Mouse (Mus musculus) intestine, embryonic 14.5 days (tissue): Measurements from ENCODE around the gene Cdc20b. TPM values are rescaled to one million over a fixed set of nuclear protein-coding genes. Genes with fewer than 3 reads are reported as not detected.
A peak's percentile ranks its signal among the peaks of the same experiment; 100 is the strongest.

Experiments used
- ATAC-seq: fragments of 200-750 bp; cut with Nextera tagmentation; replicated peaks from 2 replicates; pipeline ENCODE4 v1.8.0; 2017; ENCODE audit warnings: low read depth, moderate number of reproducible peaks, moderate TSS enrichment, moderate library complexity; ENCODE audit not compliant: low FRiP score, low TSS enrichment
- DNase-seq: peaks from one replicate; pipeline ENCODE4 v3.0.0-alpha.2; 2018; ENCODE audit warnings: low spot score
- H3K27ac ChIP-seq: fragments of 300-500 bp; sonication (generic); 2 replicates; pipeline ENCODE4 v1.5.1; 2014; ENCODE audit warnings: low read depth, mild to moderate bottlenecking, control low read depth
- H3K27me3 ChIP-seq: fragments of 300-500 bp; sonication (generic); replicated peaks from 2 replicates; pipeline ENCODE4 v1.6.1; 2014; ENCODE audit warnings: low read length, control low read depth; ENCODE audit not compliant: control insufficient read depth, insufficient read depth
- H3K36me3 ChIP-seq: fragments of 300-500 bp; sonication (generic); 2 replicates; pipeline ENCODE4 v1.6.1; 2014; ENCODE audit warnings: low read length, control low read depth; ENCODE audit not compliant: control insufficient read depth, insufficient read depth
- H3K4me1 ChIP-seq: fragments of 300-500 bp; sonication (generic); replicated peaks from 2 replicates; pipeline ENCODE4 v1.6.1; 2014; ENCODE audit warnings: low read length, control low read depth, mixed read lengths; ENCODE audit not compliant: control insufficient read depth, insufficient read depth
- H3K4me2 ChIP-seq: fragments of 300-500 bp; sonication (generic); 2 replicates; pipeline ENCODE4 v1.6.1; 2014; ENCODE audit warnings: low read length
- H3K4me3 ChIP-seq: fragments of 300-500 bp; sonication (generic); 2 replicates; pipeline ENCODE4 v1.5.1; 2014; ENCODE audit warnings: low read depth, low read length, control low read depth, mixed read lengths
- H3K9ac ChIP-seq: fragments of 300-500 bp; sonication (generic); 2 replicates; pipeline ENCODE4 v1.6.1; 2014; ENCODE audit warnings: mild to moderate bottlenecking, low read length
- H3K9me3 ChIP-seq: fragments of 300-500 bp; sonication (generic); 2 replicates; pipeline ENCODE4 v1.6.1; 2016; ENCODE audit warnings: low read length, control low read depth; ENCODE audit not compliant: control insufficient read depth
- WGBS: fragments of 180-500 bp; shearing (Covaris S2); extraction: QIAGEN DNeasy Blood & Tissue Kit; methylation state at CpG from one replicate; pipeline ENCODE4 v1.1.7; 2014; 5-methylcytosine and 5-hydroxymethylcytosine counted together
- polyA plus RNA-seq: library from polyadenylated mRNA; unstranded; fragments of >200 nt; fragmentation: Nextera tagmentation; extraction: Ambion mirVana; gene quantifications from 2 replicates; pipeline ENCODE4 v1.2.1, GENCODE M21; 2014

Gene Cdc20b
- polyA plus RNA-seq, 1 experiment from 2014 or later = not detected

DNA sequence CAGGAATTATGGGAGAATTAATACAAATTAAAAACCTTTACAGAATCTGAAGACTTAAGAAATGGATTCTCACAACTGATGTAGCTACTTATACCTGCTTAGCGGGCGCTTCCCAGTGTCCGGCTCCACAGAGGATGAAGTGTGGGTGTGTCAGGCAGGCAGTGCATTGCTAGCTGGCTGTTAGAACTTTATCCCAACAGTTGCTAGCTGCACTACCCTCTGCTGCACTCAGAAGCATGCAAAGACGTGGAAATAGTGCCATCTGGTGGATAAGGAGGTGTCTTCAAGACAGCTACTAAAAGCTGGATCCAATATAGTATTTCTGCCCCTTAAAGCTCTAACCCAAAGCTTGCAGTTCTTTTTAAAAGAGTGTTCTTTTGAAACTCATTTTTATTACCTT is 941 bp downstream of the Cdc20b start:
- Histone ChIP-seq H3K4me3 (peak overlapping the region; percentile 50; the same call in 1 of the 2 replicates), H3K27me3 (peaks cover 50% of the 10 kb centered on the region), H3K9me3 (no peaks in the 10 kb centered on the region), H3K4me1 (peaks cover 8% of the 10 kb centered on the region), H3K36me3 (no peaks in the 10 kb centered on the region), H3K9ac (no peak overlapping the region), H3K4me2 (peak overlapping the region; percentile 82), H3K27ac (no peak overlapping the region)
- peak; percentile 75 for ATAC-seq
- DNase-seq = peak; percentile 68
- WGBS = 0% methylated on average over 4 of the region's 4 CpGs

DNA sequence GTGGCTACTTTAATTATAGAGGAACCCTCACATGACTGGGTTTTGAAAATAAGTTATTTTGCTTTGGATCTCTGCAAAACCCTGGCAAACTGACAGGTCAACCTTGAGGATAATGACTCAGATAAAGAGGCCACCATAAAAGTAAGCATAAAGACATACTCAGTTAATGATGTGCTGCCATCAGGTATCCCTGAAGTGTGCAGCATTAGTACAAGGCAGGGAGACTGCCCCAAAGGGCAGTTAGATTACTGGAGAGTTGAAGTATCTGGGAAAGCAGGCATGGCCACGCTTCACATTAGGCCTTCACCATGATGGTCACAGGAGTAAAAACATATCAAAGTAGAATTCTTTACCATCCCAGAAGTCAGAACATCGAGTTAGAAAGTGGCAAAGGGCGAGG is 10.0 kb downstream of the Cdc20b start:
- peak overlapping the region; percentile 61 for H3K4me3 ChIP-seq
- peak overlapping the region; percentile 78 for H3K9ac ChIP-seq
- H3K36me3 ChIP-seq = peaks cover 19% of the 10 kb centered on the region
- DNase-seq (no peak), ATAC-seq (no peak)
- H3K4me2 ChIP-seq = peak overlapping the region; percentile 51
- H3K9me3 ChIP-seq = no peaks in the 10 kb centered on the region
- peaks cover 8% of the 10 kb centered on the region; the same call in 1 of the 2 replicates for H3K4me1 ChIP-seq
- WGBS = 29% methylated on average over 3 of the region's 3 CpGs
- H3K27me3 ChIP-seq = no peaks in the 10 kb centered on the region
- H3K27ac ChIP-seq = no peak overlapping the region

DNA sequence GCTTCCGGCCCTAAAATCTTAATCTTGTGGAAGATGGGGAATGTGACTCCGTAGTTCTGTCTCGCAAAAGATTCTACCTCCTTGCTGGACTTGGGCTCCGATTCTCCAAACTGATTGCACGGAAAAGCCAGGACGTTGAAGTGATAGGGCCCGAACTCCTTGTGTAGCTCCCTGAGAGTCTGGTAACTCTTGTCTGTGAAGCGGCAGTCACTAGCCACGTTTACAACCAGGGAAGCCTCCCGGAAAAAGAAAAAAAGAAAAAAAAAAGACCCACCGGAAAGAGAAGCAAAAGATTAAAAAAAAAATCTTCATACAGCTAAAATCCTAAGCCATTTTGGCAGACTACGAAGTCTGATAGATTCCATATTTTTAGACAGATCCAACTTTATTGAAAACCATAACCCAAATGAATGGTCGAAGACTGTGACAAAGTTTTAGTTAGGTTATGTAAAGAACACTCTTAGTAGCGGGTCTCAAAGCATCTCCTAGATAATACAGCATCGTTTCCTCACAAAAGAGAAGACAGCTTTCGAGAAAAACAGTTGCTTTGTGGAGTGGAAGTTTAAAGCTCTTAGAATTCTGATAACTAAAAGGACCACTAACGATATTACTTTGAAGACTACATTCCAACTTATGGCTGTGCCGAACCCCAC is 10.7 kb downstream of the Cdc20b start:
- Histone ChIP-seq H3K27ac (peak overlapping the region; percentile 81), H3K27me3 (no peaks in the 10 kb centered on the region), H3K4me2 (peak overlapping the region; percentile 51), H3K36me3 (peaks cover 19% of the 10 kb centered on the region), H3K9ac (peak overlapping the region; percentile 78), H3K4me1 (peaks cover 8% of the 10 kb centered on the region; the same call in 1 of the 2 replicates), H3K9me3 (no peaks in the 10 kb centered on the region), H3K4me3 (peak overlapping the region; percentile 61)
- no peak for DNase-seq
- no peak for ATAC-seq
- WGBS = 6% methylated on average over 18 of the region's 18 CpGs

DNA sequence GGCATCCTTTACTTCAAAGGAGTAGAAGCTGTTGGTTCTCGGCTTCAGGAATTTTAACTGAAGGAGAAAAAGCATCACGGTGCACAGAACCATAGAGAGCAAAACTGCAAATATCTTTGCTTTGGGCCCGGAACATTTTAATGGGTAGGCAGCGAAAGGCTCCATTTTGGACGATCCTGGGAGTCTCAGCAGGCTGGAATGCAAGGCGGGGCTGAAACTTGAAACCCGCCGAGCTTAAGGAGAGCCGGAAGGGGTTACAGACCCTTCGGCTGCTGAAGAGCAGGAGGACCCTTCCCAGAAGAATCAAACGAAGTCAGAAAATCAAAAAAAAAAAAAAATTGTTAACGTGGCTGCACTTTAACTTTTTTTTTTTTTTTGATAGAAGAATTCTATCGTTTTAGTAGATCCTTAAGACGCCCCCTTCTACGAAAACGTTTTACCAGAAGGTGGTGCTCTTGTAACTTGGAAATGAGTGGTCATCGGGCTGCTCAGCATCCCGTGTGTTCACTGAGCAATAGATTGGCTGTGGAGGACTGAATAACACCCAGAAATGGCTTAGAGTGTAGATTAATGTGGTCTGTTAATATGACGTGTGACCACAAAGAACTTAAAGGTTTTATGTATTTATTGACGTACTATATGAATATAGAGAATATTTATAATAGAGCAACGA is 11.4 kb downstream of the Cdc20b start, which contains the start of gene Gpx8:
Gene Gpx8 (minus strand): TSS at position 200 of the 673 bp plus-strand sequence.
- peaks cover 8% of the 10 kb centered on the region; the same call in 1 of the 2 replicates for H3K4me1 ChIP-seq
- ATAC-seq = peak; percentile 89
- H3K9ac ChIP-seq = peak within 1 kb of the TSS; percentile 78
- H3K9me3 ChIP-seq = no peaks in the 10 kb centered on the region
- WGBS = 3% methylated on average over 21 of the region's 21 CpGs
- H3K4me3 ChIP-seq = peak within 1 kb of the TSS; percentile 61
- H3K4me2 ChIP-seq = peak within 1 kb of the TSS; percentile 51
- H3K27ac ChIP-seq = peak within 1 kb of the TSS; percentile 81
- peak; percentile 82 for DNase-seq
- no peaks in the 10 kb centered on the region for H3K27me3 ChIP-seq
- peaks cover 18% of the 10 kb centered on the region for H3K36me3 ChIP-seq

DNA sequence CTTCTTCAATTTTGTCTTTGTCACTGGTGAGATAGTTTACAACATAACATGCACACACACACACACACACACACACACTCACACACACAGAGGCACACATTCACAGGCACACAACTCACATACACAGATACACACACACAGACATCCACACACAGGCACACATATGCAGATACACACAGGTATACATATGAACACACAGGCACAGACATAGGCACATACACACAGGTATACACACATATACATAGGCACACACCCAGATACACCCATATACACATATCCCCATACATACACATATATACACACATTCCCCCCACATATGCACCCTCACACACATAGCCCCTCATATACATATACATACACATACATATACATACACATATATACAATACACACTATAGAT is 12.1 kb downstream of the Cdc20b start:
- DNase-seq (no peak), ATAC-seq (no peak; the same call in 1 of the 2 replicates)
- Histone ChIP-seq H3K36me3 (peaks cover 11% of the 10 kb centered on the region), H3K4me2 (peak overlapping the region; percentile 51), H3K27me3 (no peaks in the 10 kb centered on the region), H3K4me3 (0 out of 2 replicates have a peak overlapping the region, but pooled peaks have one; percentile 61), H3K9me3 (no peaks in the 10 kb centered on the region), H3K9ac (no peak overlapping the region), H3K27ac (no peak overlapping the region), H3K4me1 (peaks cover 8% of the 10 kb centered on the region; the same call in 1 of the 2 replicates)

DNA sequence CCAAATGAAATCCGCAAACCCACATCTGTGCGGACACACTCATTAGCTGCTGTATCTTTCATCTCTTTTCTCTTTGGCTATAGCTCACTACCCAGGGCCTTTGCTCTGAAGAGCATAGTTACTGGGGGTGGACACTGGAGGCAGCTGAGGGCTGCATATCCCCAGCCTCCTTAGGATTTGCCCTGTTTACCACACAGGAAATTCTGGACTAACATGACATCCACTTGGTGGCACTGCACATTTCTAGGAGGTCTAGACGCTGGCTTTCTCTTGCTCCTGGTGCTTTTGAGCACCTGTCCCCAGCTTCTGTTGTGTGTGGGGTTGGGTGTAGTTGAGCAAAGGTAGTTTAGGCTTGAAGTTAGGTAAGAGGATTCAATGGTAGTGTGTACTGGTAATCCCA is 12.7 kb downstream of the Cdc20b start:
- Histone ChIP-seq H3K27ac (no peak overlapping the region), H3K36me3 (peaks cover 6% of the 10 kb centered on the region), H3K27me3 (no peaks in the 10 kb centered on the region), H3K9me3 (no peaks in the 10 kb centered on the region), H3K9ac (no peak overlapping the region), H3K4me2 (no peak overlapping the region), H3K4me1 (peaks cover 8% of the 10 kb centered on the region; the same call in 1 of the 2 replicates), H3K4me3 (no peak overlapping the region)
- no peak for ATAC-seq
- 64% methylated on average over 3 of the region's 3 CpGs for WGBS
- no peak for DNase-seq

DNA sequence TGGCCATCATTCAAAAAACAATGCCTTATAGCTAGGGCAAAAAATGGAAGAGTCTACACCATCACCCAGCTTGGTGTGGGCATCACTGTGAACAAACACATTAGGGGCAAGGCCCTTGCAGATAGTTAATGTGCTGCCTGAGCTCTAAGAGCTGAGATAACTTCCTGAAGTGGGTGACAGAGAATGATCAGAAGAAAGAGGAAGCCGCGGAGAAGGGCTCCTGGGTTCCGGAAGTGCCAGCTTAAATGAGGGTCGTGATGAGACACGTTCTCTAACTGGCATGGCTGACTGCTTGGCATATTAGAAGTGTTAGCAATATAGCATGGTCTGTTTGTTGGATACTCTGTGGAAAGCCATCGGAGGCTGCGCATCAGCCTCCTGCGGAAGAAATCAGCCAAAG is 19.3 kb downstream of the Cdc20b start:
- no peak for DNase-seq
- Histone ChIP-seq H3K27ac (no peak overlapping the region), H3K4me1 (no peaks in the 10 kb centered on the region), H3K4me2 (no peak overlapping the region), H3K9ac (no peak overlapping the region), H3K27me3 (no peaks in the 10 kb centered on the region), H3K9me3 (no peaks in the 10 kb centered on the region), H3K4me3 (no peak overlapping the region), H3K36me3 (no peaks in the 10 kb centered on the region)
- WGBS = 92% methylated on average over 8 of the region's 8 CpGs
- no peak for ATAC-seq

DNA sequence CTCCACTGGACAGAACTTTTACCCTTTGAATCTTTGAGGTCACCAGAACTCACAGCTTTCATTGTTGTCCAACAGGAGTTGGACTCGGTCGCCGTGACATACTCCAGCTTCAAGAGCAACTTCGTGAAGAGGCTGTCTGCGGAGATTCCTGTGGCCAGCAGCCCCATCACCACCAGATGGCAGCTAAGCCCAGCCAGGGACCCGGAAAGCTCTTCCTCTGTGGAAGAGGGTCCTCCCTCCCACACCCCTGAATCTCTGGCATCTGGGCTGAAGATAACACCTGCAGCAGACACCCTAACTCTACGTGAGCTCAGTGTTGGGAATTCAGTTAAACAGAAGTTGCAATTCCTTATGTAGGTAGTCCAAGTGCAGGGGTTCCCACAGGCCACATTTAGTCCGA is 20.9 kb downstream of the Cdc20b start:
- Histone ChIP-seq H3K4me3 (no peak overlapping the region), H3K4me1 (no peaks in the 10 kb centered on the region), H3K27me3 (no peaks in the 10 kb centered on the region), H3K9me3 (no peaks in the 10 kb centered on the region), H3K9ac (no peak overlapping the region), H3K4me2 (no peak overlapping the region), H3K36me3 (no peaks in the 10 kb centered on the region), H3K27ac (no peak overlapping the region)
- 32% methylated on average over 8 of the region's 8 CpGs for WGBS
- DNase-seq (no peak), ATAC-seq (no peak)
